Mouse (Mus musculus): ENCODE measurements around the gene Myrf. TPM values are rescaled to one million over a fixed set of nuclear protein-coding genes. Genes with fewer than 3 reads are reported as not detected.

The Myrf gene
- 1.3 and 1.9 TPM in 2 replicates for polyA plus RNA-seq (2012; rRNA removed)

DNA sequence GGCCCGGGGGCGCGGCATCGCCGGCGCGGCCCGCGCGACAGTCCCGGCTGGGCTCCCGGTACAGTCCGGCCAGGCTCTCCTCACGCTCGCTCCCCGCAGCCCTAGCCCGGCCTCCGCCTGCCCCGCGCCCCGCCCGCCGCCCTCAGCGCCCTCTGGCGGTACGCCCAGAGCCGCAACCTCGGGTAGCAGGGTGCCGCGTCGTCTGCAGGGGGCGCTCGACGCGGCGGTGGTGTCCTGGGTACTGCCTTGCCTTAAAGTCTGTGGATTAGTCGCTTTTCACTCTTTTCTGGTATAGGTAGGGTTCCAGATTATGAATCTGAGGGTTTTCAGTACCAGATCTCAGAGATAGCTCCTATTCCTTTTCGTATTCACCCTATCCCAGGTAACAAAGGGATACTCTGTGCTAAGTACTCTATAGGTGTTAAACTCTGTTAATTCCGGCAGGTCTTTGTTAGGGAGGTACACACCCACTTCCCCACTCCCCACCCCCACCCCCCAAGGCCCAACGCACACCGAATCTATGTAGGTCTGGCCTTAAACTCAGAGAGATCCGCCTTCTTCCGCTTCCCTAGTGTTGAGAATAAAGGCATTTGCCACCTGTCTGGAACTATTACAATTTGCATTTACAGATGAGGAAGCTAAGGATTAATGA is at the start of gene Myrf:
Gene Myrf, minus strand, starts transcription at position 95 of the 652 bp plus-strand sequence.

DNA sequence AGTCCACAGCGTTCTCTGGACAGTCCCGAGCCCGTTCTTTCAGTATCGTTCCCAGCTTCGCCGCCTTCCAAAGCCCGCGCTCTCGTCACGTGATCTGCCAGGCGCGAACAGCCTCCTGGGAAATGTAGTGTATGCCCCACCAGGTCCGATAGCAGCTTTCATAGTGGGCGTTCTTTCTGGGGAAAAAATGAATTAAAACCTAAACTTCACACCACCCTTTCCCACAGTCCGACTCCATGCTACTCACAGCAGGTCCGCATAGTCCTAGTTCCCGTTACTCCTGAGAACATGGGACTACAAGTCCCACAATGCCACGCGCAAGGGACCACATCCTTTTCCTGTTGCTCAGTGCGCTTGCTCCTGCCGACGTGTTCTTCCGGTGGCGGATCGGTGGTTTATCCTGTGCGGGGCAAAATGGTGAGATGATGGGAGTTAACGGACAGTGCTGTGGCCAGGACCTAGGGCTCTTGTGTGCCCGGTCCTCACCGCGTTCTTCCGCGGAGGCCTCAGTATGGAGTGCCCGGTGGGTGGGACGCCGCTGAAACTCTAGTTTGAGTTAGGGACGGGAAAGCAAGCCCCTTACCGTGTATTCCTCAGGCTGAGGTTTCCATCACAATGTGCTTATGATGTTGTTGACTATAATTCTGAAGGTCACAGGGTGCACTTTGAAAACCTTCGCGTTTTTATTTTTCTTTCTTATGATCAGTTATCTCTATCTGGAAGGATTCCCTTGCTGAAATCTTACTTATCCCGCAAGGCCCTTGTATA is 36.5 kb downstream of the Myrf start, which contains the start of the genes Tmem258 and Fen1:
Gene Tmem258, plus strand, starts transcription at position 167 of the 768 bp plus-strand sequence.
Gene Fen1, minus strand, starts transcription at position 322 of the 768 bp plus-strand sequence.

DNA sequence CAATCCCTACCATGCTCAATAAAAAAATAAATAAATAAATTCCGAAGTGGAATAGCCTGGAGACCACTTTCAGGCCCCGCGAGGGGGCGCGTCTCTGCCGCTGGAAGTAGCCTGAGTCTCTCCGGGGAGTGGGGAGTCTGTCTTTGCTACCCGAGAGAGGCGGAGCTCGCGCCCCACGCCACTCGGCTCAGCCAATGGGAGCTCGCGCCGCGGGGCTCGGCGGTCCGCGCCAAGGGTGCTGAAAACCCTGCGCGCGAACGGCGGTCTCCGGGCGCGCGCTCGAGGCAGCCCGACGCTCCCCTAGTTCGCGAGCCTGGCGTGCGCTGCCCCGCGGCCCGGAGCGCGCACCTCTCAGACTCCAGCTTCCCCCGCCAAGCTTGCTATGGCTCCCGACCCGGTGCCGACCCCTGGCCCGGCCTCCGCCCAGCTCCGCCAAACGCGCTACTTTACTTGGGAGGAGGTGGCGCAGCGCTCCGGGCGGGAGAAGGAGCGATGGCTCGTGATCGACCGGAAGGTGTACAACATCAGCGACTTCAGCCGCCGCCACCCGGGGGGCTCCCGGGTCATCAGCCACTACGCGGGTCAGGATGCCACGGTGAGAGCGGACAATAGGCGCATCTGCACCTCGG is 57.8 kb downstream of the Myrf start, which contains the start of gene Fads1:
Gene Fads1, plus strand, starts transcription at position 219 of the 629 bp plus-strand sequence.

Other genes starting within 250 kb of the Myrf start
- 0.91 and 0.99 TPM in 2 replicates for gene Best1, start 239.1 kb downstream of the Myrf start, polyA plus RNA-seq (2012; rRNA removed)
- gene Rab3il1, start 239.1 kb downstream of the Myrf start, polyA plus RNA-seq (2012; rRNA removed), result 21.0 and 26.4 TPM in 2 replicates
- gene Fads3, start 199.2 kb downstream of the Myrf start, polyA plus RNA-seq (2012; rRNA removed), result 35.8 and 40.4 TPM in 2 replicates
- 147 and 162 TPM in 2 replicates for gene Fads2, start 139.0 kb downstream of the Myrf start, polyA plus RNA-seq (2012; rRNA removed)
- 125 and 133 TPM in 2 replicates for gene Fads1, start 57.9 kb downstream of the Myrf start, polyA plus RNA-seq (2012; rRNA removed)
- gene Tmem258, start 36.7 kb downstream of the Myrf start, polyA plus RNA-seq (2012; rRNA removed), result 151 TPM in 2 replicates
- 28.4 and 35.3 TPM in 2 replicates for gene Fen1, start 36.6 kb downstream of the Myrf start, polyA plus RNA-seq (2012; rRNA removed)
- 15.1 and 16.4 TPM in 2 replicates for gene Dagla, start 64.1 kb upstream of the Myrf start, polyA plus RNA-seq (2012; rRNA removed)
- gene Syt7, start 148.3 kb upstream of the Myrf start, polyA plus RNA-seq (2012; rRNA removed), result 46.7 and 51.5 TPM in 2 replicates
- 1.2 and 1.5 TPM in 2 replicates for gene Lrrc10b, start 216.7 kb upstream of the Myrf start, polyA plus RNA-seq (2012; rRNA removed)
- gene Ppp1r32, start 242.2 kb upstream of the Myrf start, polyA plus RNA-seq (2012; rRNA removed), result 1.9 and 2.3 TPM in 2 replicates

Data from central nervous system, embryonic 14 days (tissue).